22 mouse cellular contexts compared by ENCODE assay signal in genomic region chr13:115002155-115002554, GRCm38 (mm10).
A peak's percentile ranks its signal among the peaks of the same experiment; 100 is the strongest.
DNase-seq lines count a peak whose midpoint lies in the region; ATAC-seq lines count a peak whose summit lies in the region.
"Had no signal": no experiment of that assay in that cellular context is flagged by ENCODE, and none has a peak within 500 bp of the region (broad histone marks: within the 10 kb centered on the region; RNA-seq: fewer than 3 reads in every experiment).

No protein-coding gene starts in this region.

- H3K27ac ChIP-seq in heart, embryonic 12.5 days (ENCODE audit: poor library complexity, severe bottlenecking) = peak overlapping the region; percentile 12
- peak overlapping the region; percentile 66 to 68 for H3K27ac ChIP-seq in heart, embryonic 14.5 days (replicated peaks in 1 of 2; ENCODE audit: control insufficient read depth in 1 of 2, insufficient read depth in 1 of 2, low read depth in 2 of 2, low read length in 2 of 2)
- H3K27ac ChIP-seq in heart, embryonic 11.5 days (ENCODE audit: low read depth, low read length) = no peak overlapping the region
- H3K27ac ChIP-seq in heart, embryonic 16.5 days (ENCODE audit: low read length) = peak overlapping the region; percentile 78
- H3K27ac ChIP-seq: embryonic facial prominence, embryonic 13.5 days; embryonic facial prominence, embryonic 15.5 days; forebrain, embryonic 10.5 days; forebrain, embryonic 12.5 days had no signal

- H3K36me3 ChIP-seq in heart, embryonic 12.5 days = peaks cover 19% of the 10 kb centered on the region
- peaks cover 31% of the 10 kb centered on the region for H3K36me3 ChIP-seq in heart, embryonic 14.5 days (ENCODE audit: control insufficient read depth, insufficient read depth, low read length)
- H3K36me3 ChIP-seq in heart, embryonic 11.5 days (ENCODE audit: control insufficient read depth, insufficient read depth, low read length) = 0 out of 2 replicates have a peak, but pooled peaks cover 2% of the 10 kb centered on the region
- peaks cover 18% of the 10 kb centered on the region for H3K36me3 ChIP-seq in heart, embryonic 16.5 days (ENCODE audit: control insufficient read depth, insufficient read depth)
- H3K36me3 ChIP-seq: embryonic facial prominence, embryonic 13.5 days; embryonic facial prominence, embryonic 15.5 days; forebrain, embryonic 10.5 days; forebrain, embryonic 12.5 days had no signal

- H3K4me1 ChIP-seq in heart, embryonic 12.5 days (replicated peaks) = peaks cover 38% of the 10 kb centered on the region
- H3K4me1 ChIP-seq in heart, embryonic 14.5 days (ENCODE audit: control insufficient read depth in 2 of 2, insufficient read depth in 2 of 2, low read length in 2 of 2) = peaks cover 21 to 47% of the 10 kb centered on the region in 2 experiments
- H3K4me1 ChIP-seq in heart, embryonic 11.5 days (ENCODE audit: control insufficient read depth, insufficient read depth, low read length) = peaks cover 21% of the 10 kb centered on the region
- peaks cover 33% of the 10 kb centered on the region for H3K4me1 ChIP-seq in heart, embryonic 16.5 days (ENCODE audit: control insufficient read depth, insufficient read depth, low read length)

- no peak for DNase-seq in heart, adult 8-10 months (ENCODE audit: low spot score)
- no peak for DNase-seq in heart, postnatal 25 days (ENCODE audit: low spot score)
- DNase-seq: adrenal gland, adult 2 months; adrenal gland, postnatal 10 days; adrenal gland, postnatal 25 days; cerebellum, adult 11 months; cerebellum, adult 18-20 months; cerebellum, adult 8-10 months; cerebellum, adult 9-11 months; cerebellum, postnatal 14 days; cerebellum, postnatal 36 days; embryo, embryonic 11 days had no signal

- no peaks in the 10 kb centered on the region for H3K27me3 ChIP-seq in heart, embryonic 12.5 days (replicated peaks)
- no peaks in the 10 kb centered on the region for H3K27me3 ChIP-seq in heart, embryonic 14.5 days (ENCODE audit: control insufficient read depth, insufficient read depth, low read length)
- H3K27me3 ChIP-seq in heart, embryonic 11.5 days (ENCODE audit: control insufficient read depth, insufficient read depth, low read length) = no peaks in the 10 kb centered on the region
- no peaks in the 10 kb centered on the region for H3K27me3 ChIP-seq in heart, embryonic 16.5 days (ENCODE audit: control insufficient read depth, insufficient read depth, low read length)
- H3K27me3 ChIP-seq: embryonic facial prominence, embryonic 13.5 days; embryonic facial prominence, embryonic 15.5 days; forebrain, embryonic 12.5 days had no signal

- no peak overlapping the region for H3K4me3 ChIP-seq in heart, embryonic 12.5 days
- no peak overlapping the region for H3K4me3 ChIP-seq in heart, embryonic 14.5 days (ENCODE audit: control insufficient read depth in 1 of 2, insufficient read depth in 1 of 2, low read depth in 1 of 2, low read length in 2 of 2)
- no peak overlapping the region for H3K4me3 ChIP-seq in heart, embryonic 11.5 days (ENCODE audit: low read depth, low read length)
- H3K4me3 ChIP-seq in heart, embryonic 16.5 days (ENCODE audit: low read length) = no peak overlapping the region
- H3K4me3 ChIP-seq: embryonic facial prominence, embryonic 13.5 days; embryonic facial prominence, embryonic 15.5 days; erythroblast, embryonic 14.5 days; forebrain, embryonic 10.5 days; forebrain, embryonic 12.5 days had no signal

- peaks cover 3% of the 10 kb centered on the region; the same call in 1 of the 2 replicates for H3K9me3 ChIP-seq in heart, embryonic 12.5 days (replicated peaks)
- no peaks in the 10 kb centered on the region for H3K9me3 ChIP-seq in heart, embryonic 14.5 days (ENCODE audit: control insufficient read depth, low read length)
- H3K9me3 ChIP-seq in heart, embryonic 11.5 days (replicated peaks; ENCODE audit: control insufficient read depth, low read length) = no peaks in the 10 kb centered on the region
- no peaks in the 10 kb centered on the region; the same call in 1 of the 2 replicates for H3K9me3 ChIP-seq in heart, embryonic 16.5 days (replicated peaks; ENCODE audit: control insufficient read depth, low read length)
- H3K9me3 ChIP-seq: embryonic facial prominence, embryonic 13.5 days; embryonic facial prominence, embryonic 15.5 days; forebrain, embryonic 10.5 days; forebrain, embryonic 12.5 days had no signal

- 37% methylated on average over 5 of the region's 5 CpGs for WGBS in heart, embryonic 12.5 days
- 32% methylated on average over 5 of the region's 5 CpGs for WGBS in heart, embryonic 14.5 days
- WGBS in heart, embryonic 11.5 days (ENCODE audit: insufficient replicate concordance) = 56% methylated on average over 5 of the region's 5 CpGs
- WGBS in heart, embryonic 16.5 days = 42% methylated on average over 5 of the region's 5 CpGs

- no peak overlapping the region for H3K4me2 ChIP-seq in heart, embryonic 12.5 days
- H3K4me2 ChIP-seq in heart, embryonic 14.5 days (ENCODE audit: low read length) = no peak overlapping the region
- no peak overlapping the region; the same call in 1 of the 2 replicates for H3K4me2 ChIP-seq in heart, embryonic 11.5 days
- H3K4me2 ChIP-seq in heart, embryonic 16.5 days (ENCODE audit: low read depth, low read length) = no peak overlapping the region
- H3K4me2 ChIP-seq: embryonic facial prominence, embryonic 13.5 days; embryonic facial prominence, embryonic 15.5 days; forebrain, embryonic 12.5 days had no signal

- ATAC-seq in heart, embryonic 12.5 days (ENCODE audit: insufficient number of reproducible peaks, low FRiP score) = no peak
- peak; percentile 22; the same call in 1 of the 2 replicates for ATAC-seq in heart, embryonic 14.5 days (ENCODE audit: insufficient number of reproducible peaks, insufficient read depth, low FRiP score, low read depth)
- no peak for ATAC-seq in heart, embryonic 11.5 days (replicated peaks; ENCODE audit: insufficient number of reproducible peaks, low FRiP score, low TSS enrichment)
- peak; percentile 76 for ATAC-seq in heart, embryonic 16.5 days (replicated peaks; ENCODE audit: extremely low read depth, insufficient read depth, low FRiP score)
- ATAC-seq: forebrain, embryonic 14.5 days had no signal

- H3K9ac ChIP-seq in heart, embryonic 12.5 days = no peak overlapping the region
- no peak overlapping the region for H3K9ac ChIP-seq in heart, embryonic 14.5 days (ENCODE audit: low read length)
- H3K9ac ChIP-seq in heart, embryonic 11.5 days (ENCODE audit: low read depth, low read length) = no peak overlapping the region
- H3K9ac ChIP-seq in heart, embryonic 16.5 days (ENCODE audit: low read length) = no peak overlapping the region
- H3K9ac ChIP-seq: embryonic facial prominence, embryonic 13.5 days; embryonic facial prominence, embryonic 15.5 days; forebrain, embryonic 12.5 days had no signal

- intact Hi-C loops in heart, postnatal 25 days (cut with DNase I) = no loop called here

Comparison
In these comparisons a context has a peak if more than half of its experiments do, and no peak if none do; other contexts are left out.
1. ATAC-seq: peak in heart, embryonic 14.5 days (single experiment) and heart, embryonic 16.5 days (single experiment); none in heart, embryonic 12.5 days (single experiment) and heart, embryonic 11.5 days (single experiment).